Mouse (Mus musculus) kidney, adult 2 months (tissue): ENCODE measurements at regions not wholly inside any gene's neighbourhood (a gene's known extent, or its start where the extent isn't known, plus 50 kb on each side); places are given as distances from the start of the nearest gene placed in this dataset.

ENCODE experiments used
- CTCF ChIP-seq: fragments of 200-500 bp; conservative IDR thresholded peaks from 2 replicates; pipeline ENCODE4 v1.5.1; 2011; ENCODE audit warnings: low read depth, mild to moderate bottlenecking, control low read depth, low read length, moderate library complexity, mixed read lengths; ENCODE audit not compliant: insufficient read depth, insufficient read length
- POLR2A ChIP-seq: fragments of 200-500 bp; IDR thresholded peaks from one replicate; pipeline ENCODE4 v1.6.1; 2011; ENCODE audit warnings: low read depth, low read length, control low read depth

- TF ChIP-seq POLR2A: no peak
- no peak for TF ChIP-seq CTCF
Measured at GRCm38 (mm10) chr3:149070201-149070600, 79.8 kb upstream of the Adgrl2 start.
